Mouse (Mus musculus) cerebellum, adult 18-20 months (tissue): ENCODE measurements around the gene Gid4.

Source experiments
- DNase-seq, 2 experiments: peaks; one replicate each; pipeline ENCODE4 v3.0.0; 2021

Gid4 gene

DNA sequence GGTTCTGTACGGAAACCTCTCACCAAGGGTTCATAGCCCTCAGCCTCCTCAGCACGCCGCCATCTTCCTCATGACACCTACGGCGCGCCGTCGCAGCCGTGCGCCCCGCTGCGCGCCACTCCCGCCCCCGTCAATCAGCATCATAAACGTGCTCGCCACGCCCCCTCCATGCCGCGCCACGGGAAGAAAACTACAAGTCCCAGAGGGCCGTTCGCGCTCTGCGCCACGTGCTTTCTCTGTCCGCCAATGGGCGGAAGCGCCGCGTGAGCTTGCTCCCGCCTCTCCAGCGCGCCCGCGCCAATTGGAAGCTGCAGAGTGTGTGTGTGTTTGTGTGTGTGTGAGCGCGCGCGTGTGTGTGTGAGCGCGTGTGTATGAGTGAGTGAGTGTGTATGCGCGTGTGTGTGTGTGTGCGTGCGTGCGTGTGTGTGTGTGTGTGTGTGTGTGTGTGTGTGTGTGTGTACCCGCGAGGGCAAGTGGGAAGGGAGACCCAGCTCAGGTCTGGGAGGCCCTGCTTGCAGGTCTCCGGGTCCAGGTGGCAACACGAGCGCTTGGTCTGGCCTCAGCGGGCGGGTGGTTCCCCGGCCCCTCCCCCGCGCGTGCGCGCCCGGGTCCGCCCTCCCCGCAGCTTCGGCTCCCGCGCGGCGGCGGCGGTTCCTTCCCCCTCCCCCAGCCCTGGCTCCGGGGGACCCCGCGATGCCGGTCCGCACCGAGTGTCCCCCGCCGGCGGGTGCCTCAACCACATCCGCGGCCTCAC is at the start of gene Gid4:
Gid4 (plus strand) TSS at position 183 of the 754 bp plus-strand sequence.
- peak; percentile 96 to 99 for DNase-seq

DNA sequence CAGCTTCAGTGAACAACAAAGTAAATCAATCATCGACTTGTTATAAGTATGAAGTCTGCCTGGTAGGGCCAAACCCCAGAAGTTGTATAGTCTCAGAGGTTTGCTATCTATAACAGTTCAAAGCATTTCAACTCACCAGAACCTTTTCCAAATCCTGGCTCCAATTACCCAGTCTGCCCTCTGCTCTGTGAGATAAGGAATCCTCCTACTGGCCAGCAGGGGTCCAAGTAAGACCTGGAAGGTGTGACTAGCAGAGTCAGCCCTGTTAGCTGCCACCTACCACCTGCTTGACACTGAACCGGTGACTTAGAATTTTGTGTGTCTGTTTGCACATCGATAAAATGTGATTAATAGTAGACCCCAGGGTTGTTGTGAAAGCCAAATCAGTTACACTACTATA is 49.7 kb upstream of the Gid4 start:
- DNase-seq: no peak

DNA sequence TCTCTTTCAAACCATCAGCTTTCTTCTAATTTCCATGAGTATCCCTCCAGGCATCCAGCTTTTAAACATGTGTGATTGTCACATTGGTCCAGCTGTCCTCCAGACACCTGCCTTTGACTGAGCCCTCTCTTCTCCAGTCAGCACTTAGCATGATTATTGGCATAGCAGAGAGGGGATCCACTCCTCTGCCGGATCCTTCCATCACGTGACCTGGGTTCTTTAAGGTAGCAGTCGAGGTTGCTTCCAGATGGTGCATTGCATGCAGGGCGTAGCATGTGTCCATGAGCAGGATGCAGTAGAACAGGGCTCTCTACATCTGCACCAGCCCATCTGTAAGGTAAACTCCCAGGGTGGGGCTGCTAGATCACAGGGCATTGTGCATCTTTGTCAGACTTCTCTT is 48.0 kb upstream of the Gid4 start:
- no peak for DNase-seq

DNA sequence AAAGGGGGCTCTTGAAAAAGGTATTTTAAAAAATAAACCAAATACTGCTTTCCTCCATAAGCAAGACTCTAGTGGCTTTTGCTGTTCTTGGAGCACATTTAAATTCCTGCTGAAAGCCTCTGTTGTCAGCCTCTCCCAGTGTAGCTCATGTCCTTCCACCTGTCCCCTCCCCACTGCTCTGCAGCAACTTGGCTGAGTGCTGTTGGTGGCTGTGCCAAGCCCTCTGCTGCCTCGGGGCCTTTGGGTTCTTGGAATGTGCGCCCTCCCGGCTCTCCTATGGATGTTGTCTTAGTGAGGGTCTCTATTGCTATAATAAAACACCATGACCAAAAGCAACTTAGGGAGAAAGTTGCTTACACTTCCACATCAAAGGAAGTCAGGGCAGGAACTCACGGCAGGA is 47.5 kb upstream of the Gid4 start:
- DNase-seq: peak; percentile 33 to 59

DNA sequence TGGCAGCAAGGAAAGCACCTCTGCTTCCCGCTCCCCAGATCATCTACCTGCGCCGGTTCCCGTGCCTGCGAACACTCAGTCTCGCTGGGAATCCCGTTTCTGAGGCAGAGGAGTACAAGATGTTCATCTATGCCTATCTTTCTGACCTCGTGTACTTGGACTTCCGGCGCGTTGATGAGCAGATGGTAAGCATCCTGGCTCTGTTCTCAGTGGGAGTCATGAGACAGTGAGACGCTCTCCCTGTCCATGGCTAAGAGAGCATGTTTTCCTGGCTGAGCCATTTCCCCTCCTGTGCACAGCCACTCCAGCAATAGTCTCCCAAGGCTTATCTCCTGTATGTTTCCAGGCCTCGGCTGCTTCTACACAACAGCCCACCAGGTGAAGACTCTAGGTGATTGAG is 46.5 kb upstream of the Gid4 start:
- DNase-seq: peak; percentile 35 to 52

DNA sequence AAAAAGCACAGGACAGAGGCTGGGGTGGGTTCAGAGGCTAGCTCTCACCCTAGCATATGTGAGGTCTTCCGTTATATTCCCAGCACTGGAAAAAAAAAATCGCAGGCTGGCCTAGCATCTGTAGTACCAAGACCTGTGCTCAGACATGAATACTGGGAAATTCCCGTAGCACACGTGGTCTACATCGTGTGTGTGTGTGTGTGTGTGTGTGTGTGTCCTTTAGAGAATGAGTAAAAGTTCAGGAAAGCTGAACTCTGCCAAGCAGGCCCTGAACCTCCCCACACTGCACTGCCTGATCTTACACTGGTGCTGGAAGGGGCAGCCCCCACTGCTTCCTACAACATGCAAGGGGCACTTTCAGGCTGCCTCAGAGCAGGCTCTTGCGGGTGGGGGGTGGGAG is 42.5 kb upstream of the Gid4 start:
- no peak for DNase-seq

DNA sequence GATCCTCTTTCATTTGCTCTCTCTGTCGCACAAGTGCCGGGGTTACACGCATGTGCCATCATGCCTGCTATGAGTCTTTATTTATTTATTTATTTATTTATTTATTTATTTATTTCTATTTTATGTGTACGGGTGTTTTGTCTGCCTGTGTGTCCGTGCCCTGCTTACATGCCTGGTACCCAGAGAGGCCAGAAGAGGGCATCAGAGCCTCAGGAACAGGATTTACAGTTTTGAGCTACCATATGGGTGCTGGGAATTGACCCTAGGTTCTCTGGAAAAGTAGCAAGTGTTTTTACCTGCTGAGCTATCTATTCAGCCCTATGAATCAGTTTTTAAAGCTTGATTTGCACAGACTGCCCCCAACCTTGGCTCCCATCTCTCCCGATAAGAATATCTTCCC is 33.4 kb upstream of the Gid4 start:
- no peak for DNase-seq

DNA sequence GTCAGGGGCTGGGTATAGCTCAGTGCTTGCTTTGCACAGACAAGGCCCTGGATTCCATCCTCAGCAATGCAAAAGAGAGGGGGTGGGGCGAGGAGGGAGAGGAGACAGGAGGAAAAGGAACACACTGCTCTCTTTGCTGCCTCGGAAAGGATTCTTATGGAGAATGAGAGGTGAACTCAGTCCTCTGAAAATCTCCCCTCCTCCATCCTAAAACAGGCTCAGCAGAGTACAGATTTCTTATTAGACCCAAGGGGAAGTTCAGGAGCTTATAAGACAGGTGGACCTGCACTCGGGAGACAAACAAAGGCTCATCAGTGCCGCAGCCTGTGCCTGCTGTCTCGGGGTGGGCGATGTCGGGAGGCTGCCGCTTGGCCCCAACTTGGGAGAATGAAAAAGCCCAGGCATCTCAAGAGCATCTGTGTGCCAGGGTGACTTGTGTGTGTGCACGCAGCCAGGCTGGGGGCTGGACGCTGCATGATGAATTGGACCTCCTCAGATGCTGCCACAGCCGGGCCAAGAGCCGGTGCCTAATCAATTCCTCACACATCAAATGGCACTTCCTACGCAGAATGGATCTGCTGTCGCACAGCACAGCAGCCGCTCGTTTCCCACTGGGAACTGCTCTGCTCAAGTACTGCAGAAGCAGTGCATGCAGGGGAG is 32.1 kb upstream of the Gid4 start:
- DNase-seq: peak; percentile 34 to 39

DNA sequence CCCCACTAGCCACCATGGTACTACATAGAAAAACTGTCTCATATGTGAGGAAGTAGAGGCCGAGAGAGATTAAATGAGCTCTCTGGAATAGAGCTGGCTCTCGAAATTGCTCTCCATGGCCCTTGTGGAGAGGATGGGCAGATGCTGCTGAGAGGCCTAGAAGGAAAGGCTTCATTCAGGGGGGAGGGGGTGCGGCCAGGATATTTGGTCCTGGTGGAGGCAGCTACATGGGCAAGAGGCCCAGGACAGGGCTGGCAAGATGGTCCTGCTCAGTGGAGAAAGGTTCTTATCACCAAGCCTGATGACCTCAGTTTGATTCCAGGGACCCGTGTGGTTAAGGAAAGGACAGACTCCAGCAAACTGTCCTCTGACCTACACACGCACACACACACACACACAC is 31.0 kb upstream of the Gid4 start:
- DNase-seq: no peak

DNA sequence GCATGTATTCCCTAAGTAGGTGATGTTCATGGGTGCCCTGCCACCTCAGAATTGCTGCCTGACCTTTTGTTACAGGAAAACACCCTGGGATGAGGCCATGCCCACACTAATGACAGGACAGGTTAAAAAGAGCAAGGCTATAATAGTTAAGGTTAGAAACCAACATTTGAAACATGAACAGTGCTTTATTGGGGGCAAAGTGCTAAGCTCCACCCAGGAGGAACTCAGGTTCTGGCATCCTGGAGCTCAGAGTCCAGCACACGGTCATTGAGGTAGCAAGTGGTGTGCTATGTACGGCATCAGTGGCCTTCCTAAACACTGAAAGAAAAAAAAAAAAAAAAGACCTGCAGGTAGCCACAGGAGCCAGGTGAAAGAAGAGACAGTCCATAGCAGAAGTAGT is 29.0 kb upstream of the Gid4 start:
- no peak for DNase-seq

DNA sequence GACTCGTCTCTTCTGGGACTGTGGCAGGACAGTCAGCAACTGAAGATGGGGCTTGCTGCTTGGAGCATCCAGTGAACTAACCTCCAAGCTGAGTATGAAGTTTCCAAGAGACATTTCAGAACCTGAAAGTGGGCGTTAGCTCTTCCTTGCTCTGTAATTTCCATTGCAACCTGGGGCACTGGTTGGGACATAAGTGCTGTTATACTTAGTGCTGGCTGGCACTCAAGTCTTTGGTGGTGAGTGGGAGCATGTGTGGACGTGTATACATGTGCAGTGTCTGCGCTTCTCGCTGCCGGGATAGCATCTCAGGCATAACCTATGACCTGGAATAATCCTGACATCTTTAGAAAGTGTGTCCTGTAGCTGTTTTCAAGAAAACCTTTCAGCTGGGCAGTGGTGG is 25.6 kb upstream of the Gid4 start:
- DNase-seq: no peak

DNA sequence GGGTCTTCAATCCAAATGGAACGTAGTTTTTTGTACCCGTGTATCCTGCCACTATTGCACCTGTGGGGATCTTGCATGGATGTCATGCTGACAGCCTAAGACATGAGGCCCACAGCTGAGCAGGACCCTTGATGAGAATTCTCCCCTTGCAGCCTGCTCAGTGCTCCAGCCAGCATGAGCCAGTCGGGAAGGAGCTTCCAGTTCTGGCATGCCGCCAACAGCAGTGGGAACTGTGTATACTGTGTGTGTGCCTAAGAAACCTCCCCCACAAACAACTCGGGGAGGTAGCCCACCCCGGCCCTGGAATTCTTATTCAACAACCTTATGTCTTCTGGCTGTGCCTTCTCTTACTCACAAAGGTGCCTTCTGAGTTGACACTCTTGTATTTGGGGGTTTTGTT is 20.4 kb upstream of the Gid4 start:
- peak; percentile 40 to 49 for DNase-seq

DNA sequence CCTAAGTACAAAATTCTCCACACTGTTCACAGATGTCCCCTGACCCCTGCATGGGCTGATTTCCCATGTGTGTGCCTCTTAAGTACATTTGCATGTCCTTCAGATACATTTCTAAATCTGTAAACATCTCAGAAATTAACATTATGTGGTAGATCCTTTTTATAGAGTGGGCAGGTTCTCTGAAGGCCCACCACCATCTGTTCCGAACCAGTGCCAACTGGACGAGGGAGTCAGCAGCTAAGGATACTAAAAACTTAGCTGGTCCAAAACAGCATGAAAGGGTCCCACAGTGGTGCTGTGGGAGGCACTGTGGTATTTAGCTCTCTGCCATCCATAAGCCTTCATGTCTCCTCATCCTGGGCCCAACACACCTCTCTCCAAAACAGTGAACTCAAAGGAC is 19.8 kb upstream of the Gid4 start:
- no peak for DNase-seq

DNA sequence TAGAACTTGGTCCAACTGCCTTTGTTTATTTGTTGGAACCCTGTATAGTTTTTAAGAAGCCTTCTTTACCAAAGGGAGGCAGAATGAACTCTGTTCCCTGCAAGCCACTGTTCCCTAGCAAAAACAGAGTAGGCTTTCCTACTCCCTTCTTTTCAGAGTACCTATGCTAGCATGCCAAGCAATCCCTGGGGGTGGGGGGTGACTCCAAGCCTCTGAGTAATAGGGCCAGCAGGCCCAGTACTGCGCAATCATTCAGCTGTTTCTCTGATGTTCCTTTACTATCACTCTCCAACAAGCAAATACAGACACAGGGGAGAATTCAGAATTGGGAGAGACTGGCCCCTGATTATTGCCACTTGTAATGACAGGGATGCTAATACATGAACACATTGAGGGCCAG is 10.3 kb upstream of the Gid4 start:
- DNase-seq: no peak

DNA sequence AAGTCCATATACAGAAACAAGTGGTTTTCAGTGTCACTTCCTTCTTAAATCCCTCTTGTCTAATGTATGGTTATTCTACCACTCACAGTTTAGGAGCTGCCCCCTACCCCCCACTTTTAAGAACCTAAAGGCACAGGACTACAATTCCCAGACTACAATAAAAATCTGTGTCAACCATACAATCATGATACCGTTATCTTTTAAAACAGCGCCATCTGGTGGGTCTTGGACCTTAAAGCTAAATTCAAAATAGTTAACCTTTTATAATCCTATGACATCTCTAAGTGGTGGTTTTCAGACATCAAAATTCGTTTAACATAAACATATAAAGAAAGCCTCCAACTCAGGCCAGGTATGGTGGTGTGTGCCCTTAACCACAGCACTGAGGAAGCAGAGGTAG is 4.8 kb upstream of the Gid4 start:
- DNase-seq: peak; percentile 74 to 79

DNA sequence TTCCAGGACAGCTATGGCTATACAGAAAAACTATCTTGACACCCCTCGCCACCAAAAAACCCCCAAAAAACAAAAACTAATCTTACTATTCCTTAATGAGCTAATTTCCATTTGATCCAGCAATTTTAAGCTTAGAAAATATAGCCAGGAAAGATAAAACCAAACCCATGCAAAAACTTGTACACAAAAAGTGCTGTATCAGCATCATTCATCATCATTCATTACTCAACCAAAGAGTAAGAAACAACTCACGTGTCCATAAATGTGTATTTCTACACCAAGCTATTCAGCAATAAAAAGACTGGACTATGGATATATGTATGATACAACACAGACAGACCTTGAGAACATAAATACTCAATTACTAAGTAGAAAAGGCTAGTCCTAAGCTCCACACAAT is 4.0 kb upstream of the Gid4 start:
- DNase-seq: no peak

DNA sequence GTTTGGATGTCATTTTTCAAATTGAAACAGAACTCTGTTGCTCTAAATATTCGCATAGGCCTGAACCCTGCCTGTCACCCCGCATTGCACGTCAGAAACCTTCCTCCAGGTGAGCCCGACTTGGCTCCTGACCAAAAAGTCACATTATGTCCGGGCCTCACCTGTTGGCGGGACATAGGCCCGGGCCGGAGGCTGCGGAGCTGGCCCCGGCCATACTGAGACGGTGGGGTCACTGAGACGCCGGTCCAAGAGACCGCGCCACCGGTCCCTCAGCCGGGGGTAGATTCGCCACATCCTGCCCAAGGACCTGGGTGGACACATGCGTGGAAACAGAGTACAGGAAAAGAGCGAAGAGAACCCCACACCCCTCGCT is 369 bp upstream of the Gid4 start:
- DNase-seq: no peak

DNA sequence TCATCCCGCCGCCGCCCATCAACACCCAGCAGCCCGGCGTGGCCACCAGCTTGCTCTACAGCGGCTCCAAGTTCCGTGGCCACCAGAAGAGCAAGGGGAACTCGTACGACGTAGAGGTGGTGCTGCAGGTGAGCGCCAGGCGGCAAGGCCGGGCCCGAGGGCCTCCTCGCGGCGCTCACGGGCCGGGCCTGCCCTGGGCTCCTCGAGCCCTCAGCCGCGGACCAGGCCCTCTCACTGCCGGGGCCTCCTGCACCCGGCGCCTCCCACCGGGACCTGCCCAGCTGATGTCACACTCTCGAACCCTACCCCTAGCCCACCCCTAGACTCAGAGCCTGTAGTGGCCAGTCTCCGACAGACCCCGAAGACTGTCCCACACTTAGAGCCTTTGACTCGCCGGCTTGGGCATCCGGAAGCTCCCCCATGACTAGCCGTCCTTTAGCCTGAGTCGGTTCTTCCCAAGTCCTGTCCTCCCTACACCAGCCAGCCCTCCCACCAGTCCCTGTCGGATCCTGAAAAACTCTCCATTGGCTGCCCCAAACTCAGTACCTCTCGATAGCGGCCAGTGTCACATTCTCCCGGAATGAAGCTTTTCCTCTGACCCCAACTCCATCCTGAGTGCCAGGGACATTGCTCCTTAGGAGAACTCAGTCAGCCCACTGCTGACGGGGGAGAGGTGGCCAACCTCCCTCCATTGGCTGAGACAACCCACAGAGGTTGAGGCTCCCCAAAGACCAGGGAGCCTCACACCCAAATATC is 950 bp downstream of the Gid4 start, which contains the start of gene Atpaf2:
Atpaf2 (minus strand) TSS at position 741 of the 756 bp plus-strand sequence.
- DNase-seq: peak in 1 of 2 experiments; percentile 18

DNA sequence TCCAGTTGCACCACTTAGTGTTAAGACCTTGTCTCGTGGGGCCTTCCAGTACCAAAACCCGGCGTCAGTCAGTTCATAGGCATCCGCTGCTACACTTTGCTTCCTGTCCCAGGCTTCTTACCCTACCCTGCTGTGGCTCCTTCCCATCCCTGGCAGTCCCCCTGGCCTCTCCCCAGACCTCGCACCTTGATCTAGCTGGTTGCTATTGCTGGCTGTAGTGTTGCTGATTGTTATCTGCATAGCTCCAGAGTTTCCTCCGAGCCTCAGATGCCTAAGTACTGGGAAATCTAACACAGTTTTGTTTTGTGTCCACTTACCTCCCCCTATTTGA is 1.5 kb downstream of the Gid4 start:
- peak; percentile 10 to 17 for DNase-seq

DNA sequence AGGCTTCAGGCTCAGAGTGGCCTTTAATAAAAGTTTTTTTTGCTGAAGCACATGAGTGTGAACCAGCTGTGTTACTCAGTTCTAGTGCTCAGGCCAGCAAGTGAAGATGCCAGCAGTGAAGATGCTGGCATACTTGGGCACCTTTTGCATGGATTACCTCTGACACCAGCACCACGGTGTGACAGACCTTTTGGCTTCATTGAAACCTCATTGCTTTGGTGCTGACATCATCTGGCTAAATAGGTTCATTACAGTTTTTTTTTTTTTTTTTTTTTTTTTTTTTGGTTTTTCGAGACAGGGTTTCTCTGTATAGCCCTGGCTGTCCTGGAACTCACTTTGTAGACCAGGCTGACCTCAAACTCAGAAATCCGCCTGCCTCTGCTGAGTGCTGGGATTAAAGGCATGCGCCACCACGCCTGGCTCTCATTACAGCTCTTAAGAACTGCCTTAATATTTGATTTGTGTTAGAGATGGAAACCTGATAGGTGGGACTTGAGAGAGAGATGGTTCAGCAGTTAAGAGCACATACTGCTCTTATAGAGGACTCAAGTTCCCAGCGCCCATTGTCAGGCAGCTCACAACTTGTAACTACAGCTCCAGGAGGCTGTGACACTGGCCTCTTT is 5.2 kb downstream of the Gid4 start:
- peak in 1 of 2 experiments; percentile 14 for DNase-seq

DNA sequence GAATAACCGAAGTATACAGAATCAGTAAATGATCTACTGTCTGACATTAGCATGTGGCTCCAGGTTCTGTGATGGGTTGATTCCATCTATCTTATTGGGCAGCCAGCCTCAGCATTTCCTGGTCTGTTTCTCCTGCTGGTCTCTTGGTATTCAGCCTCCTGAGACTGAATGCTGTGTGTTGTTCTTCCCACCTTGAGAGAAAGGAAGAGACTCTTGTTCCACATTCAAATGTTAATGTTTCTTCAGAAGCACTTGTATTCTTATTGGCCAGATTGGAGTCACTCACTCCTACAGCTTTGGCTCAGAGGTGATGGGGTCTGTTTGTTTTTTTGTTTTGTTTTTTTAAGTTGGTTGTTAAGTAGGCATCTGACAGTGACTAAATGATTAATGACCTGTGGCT is 6.1 kb downstream of the Gid4 start:
- no peak for DNase-seq

DNA sequence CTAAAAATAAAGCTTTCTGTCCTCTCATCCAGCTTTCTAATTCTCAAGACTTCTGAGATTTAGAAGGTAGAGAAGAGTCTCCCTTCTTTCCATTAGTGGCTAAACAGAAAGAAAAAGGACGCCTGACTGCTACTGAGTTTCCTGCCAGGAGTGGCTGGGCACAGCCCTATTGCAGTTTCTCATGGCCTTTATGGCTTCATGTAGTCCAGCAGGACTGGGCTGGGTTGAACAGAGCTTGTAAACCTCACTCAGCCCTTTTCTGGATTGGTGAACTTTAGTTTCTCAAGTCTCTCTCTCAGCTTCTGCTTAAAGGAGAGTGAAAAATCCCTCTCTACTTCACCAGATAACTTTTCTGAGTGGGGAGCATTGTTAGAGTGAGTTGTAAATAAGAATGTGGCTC is 9.5 kb downstream of the Gid4 start:
- no peak for DNase-seq

DNA sequence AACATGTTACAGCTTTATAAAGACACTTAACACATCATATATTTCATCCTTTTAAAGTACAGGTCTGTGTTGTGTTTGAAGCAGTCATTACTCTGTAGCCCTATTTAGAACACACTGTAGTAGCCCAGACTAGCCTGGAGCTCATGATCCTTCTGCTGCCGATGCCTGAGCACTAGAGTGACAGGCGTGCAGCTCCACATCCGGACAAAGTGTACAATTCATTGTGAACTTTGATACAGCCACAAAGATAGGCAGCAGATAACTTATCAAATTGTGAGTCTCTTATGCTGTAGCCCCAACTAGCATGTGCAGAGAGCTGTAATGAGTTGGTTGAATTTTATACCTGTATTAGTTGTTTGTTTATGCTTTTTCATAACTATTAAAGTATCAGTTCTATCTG is 10.7 kb downstream of the Gid4 start:
- no peak for DNase-seq

DNA sequence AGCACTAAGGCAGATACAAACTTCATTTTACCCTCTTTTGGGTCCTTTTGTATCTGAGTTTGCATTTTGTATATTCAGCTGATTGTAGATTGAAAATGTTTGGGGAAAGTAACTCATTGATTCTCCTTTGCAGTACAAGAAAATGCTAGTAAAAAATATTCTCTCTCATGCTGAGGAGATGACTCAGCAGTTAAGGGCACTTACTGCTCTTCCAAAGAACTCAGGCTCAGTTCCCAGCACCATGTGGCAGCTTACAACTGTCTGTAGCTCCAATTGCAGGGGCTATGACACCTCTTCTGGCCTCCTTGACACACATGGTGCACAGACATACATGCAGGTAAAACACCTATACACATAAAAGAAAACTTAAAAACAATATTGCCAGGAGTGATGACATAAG is 16.6 kb downstream of the Gid4 start:
- no peak for DNase-seq
